Mouse (Mus musculus) CH12.LX (cell line): ENCODE results near the gene Colgalt2.

ENCODE experiments used
- CHD1 ChIP-seq: IDR thresholded peaks from 2 replicates; pipeline ENCODE4 v1.6.1; 2012; ENCODE audit warnings: low read depth, low read length, improper control_type of control experiment, inconsistent platforms
- CTCF ChIP-seq, 2 experiments: IDR thresholded peaks in 1 of 2; conservative IDR thresholded peaks in 1 of 2; 2 replicates each; pipeline ENCODE4 v1.5.1; 2011 to 2012; ENCODE audit warnings: low read depth in 2 of 2, low read length in 2 of 2, improper control_type of control experiment in 1 of 2, inconsistent platforms in 1 of 2, mild to moderate bottlenecking in 1 of 2, moderate library complexity in 1 of 2

- no peak for TF ChIP-seq CHD1
- TF ChIP-seq CTCF (conservative IDR thresholded peaks at IDR 0.05 in 1 of 2, IDR thresholded peaks at IDR 0.05 in 1 of 2; ENCODE audit: low read depth in 2 of 2, low read length in 2 of 2) = no peak
Observed at GRCm38 (mm10) chr1:152523292-152523691, 123.7 kb downstream of the Colgalt2 start.
